Mouse (Mus musculus) lung, adult 2 months (tissue): ENCODE results near the gene Trim37. TPM values are rescaled to one million over a fixed set of nuclear protein-coding genes. Genes with fewer than 3 reads are reported as not detected.

Experiments used
- DNase-seq: peaks from one replicate; pipeline ENCODE4 v3.0.0; 2022
- H3K4me1 ChIP-seq: fragments of 200-500 bp; 2 replicates; pipeline ENCODE4 v1.6.1; 2011; ENCODE audit warnings: low read length; ENCODE audit not compliant: control insufficient read depth, insufficient read depth
- H3K4me3 ChIP-seq: fragments of 200-500 bp; replicated peaks from 2 replicates; pipeline ENCODE3; 2011; ENCODE audit warnings: low read depth, mild to moderate bottlenecking, control low read depth, low read length; ENCODE audit errors: extremely low read depth
- CTCF ChIP-seq: fragments of 200-500 bp; IDR thresholded peaks from 2 replicates; pipeline ENCODE4 v1.5.1; 2011; ENCODE audit warnings: mild to moderate bottlenecking, low read length, control low read depth; ENCODE audit not compliant: insufficient read depth
- POLR2A ChIP-seq: fragments of 200-500 bp; IDR thresholded peaks from 2 replicates; pipeline ENCODE4 v1.6.1; 2011; ENCODE audit warnings: low read depth, mild to moderate bottlenecking, control low read depth, low read length, borderline replicate concordance; ENCODE audit errors: extremely low read depth
- WGBS: fragments of 180-500 bp; shearing (Covaris S2); methylation state at CpG from one replicate; pipeline ENCODE4 v1.1.7; 2018; 5-methylcytosine and 5-hydroxymethylcytosine counted together
- polyA plus RNA-seq: library from polyadenylated mRNA; depleted of rRNA; stranded (reverse); fragments of >200 nt; gene quantifications from 2 replicates; pipeline ENCODE4 v1.2.3, GENCODE M21; 2012

Trim37 gene
- polyA plus RNA-seq, 1 experiment: 3.6 TPM

DNA sequence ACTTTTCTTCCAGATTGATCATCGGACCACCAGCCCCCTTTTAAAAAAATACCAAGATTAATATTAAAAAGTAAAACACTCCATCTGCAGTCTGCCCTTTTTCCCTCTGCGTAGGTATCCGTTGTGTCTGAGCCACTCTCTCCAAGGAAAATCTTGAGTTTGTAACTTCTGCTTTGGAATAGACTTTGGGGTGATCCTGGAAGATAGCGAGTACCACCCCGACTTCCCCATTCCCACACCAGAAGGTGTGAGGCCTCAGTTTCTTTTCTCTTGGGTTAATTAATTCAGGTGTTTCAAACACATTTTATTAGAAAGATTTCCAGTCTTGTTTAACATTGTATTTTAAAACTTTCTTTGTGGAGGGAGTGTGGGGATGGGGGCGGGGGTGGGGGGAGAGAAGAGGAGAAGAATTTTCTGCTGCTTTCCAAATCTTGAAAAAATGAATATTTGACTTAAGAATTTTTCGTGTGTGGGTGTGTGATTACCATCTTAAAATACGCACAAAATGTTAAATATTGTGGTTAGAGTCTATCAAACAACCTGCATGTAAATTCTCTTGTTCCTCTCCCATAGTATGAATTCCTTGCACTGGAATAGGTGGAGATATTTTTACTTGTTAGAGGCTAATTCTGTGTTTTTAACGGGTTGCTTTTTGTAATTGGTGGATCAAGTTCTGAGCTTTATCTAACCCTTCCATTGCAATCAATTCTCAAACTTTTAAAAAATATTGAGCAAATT, 16.5 kb upstream of the Trim37 start:
- Histone ChIP-seq H3K4me3 (peak overlapping the region; percentile 88), H3K4me1 (peaks cover 5% of the 10 kb centered on the region; the same call in 1 of the 2 replicates)
- 7% methylated on average over 9 of the region's 9 CpGs for WGBS
- TF ChIP-seq POLR2A (no peak), CTCF (no peak)
- no peak for DNase-seq

DNA sequence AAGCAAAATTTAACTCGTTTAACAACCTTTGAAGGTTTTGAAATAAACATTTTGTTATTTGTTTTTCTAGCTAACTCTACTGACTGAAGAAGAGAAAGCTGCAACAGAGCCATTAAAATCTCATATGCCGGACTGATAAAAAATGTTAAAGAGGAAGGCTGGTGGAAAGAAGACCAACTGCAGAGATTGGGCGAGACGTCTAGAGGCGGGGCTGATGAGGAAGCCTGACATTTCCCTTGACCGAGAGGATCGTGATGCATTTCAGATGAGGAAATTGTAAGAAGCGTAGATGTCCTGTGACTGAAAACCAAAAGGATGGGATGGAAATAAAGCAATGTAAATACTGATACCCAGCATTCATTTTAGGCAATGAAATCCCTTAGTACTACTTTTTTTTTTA, 5.0 kb upstream of the Trim37 start:
- no peak for DNase-seq
- WGBS: 60% methylated on average over 8 of the region's 8 CpGs

DNA sequence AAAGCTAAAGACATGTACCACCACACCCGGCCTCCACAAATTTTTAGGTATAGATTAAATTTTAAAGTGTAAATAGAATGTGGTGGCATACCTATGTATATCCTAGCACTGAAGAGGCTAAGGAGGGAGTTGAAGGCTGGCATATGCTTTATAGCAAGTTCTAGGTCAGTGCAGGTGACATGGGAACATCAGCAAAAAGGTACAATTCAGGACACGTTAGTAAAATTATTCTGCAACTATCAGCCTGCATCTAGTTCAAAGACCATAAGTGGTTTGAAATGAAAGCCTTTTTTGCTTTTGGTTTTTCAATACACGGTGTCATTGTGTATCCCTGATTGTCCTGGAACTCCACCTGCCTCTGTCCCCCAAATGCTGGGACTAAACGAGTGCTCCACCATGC, 1.3 kb upstream of the Trim37 start:
- no peaks in the 10 kb centered on the region; the same call in 1 of the 2 replicates for H3K4me1 ChIP-seq
- H3K4me3 ChIP-seq: no peak overlapping the region
- TF ChIP-seq POLR2A (no peak), CTCF (no peak)
- no peak for DNase-seq
- 56% methylated on average over 4 of the region's 4 CpGs for WGBS

More for the DNA sequence above, 5.0 kb upstream of the Trim37 start:
- TF ChIP-seq POLR2A (no peak), CTCF (no peak)
- Histone ChIP-seq H3K4me3 (no peak overlapping the region), H3K4me1 (no peaks in the 10 kb centered on the region; the same call in 1 of the 2 replicates)

DNA sequence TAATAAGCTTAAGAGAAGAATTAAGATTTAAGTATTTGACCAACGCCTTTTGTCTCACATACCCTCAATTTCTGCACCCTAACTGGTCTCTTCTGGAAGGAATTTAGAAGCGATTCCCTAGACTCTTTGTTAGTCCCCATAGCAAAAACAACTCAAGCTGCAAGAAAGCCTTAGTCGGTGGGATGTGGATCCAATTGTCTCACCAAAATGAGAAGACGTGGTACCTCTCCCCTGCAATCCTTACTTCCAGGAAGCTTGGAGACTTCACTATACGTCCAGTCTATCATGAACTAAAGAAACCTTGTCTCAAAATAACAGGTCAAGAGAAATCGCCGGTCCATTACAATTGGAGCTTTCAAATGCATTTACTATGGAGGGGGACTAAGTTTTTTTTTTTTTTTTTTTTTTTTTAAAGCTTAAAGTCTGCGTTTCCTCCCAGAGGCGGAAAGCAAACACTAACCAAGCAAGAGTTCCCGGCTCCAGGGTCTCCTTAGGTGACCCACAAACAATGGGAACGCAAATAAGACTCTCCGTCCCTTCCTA, 525 bp upstream of the Trim37 start:
- TF ChIP-seq CTCF (no peak), POLR2A (no peak)
- whole genome bisulfite sequencing: 1% methylated on average over 12 of the region's 12 CpGs
- DNase-seq: no peak
- Histone ChIP-seq H3K4me3 (peak overlapping the region; percentile 67), H3K4me1 (no peaks in the 10 kb centered on the region; the same call in 1 of the 2 replicates)

DNA sequence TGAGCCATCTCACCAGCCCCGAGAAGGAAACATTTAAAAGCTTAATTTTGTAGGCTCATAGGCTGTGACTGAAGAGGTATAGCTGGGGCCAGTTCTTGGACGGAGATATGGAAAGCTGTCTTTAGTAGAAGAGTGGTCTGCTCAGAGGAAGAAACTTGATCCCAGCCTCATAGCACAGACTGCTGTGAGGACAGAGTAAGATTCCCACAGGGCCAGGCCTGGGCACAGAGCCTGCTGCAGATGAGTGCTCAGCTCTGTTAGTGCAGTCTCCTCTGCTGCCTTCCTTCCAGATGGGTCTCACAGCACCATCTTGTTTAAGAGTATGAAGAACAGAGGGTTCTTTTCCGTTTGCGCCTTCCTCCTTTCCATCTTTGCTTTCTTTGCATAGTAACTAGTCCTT, 9.4 kb downstream of the Trim37 start:
- no peak overlapping the region for H3K4me3 ChIP-seq
- H3K4me1 ChIP-seq: no peaks in the 10 kb centered on the region
- WGBS: 91% methylated on average over 4 of the region's 4 CpGs
- TF ChIP-seq CTCF (no peak), POLR2A (no peak)
- DNase-seq: no peak

DNA sequence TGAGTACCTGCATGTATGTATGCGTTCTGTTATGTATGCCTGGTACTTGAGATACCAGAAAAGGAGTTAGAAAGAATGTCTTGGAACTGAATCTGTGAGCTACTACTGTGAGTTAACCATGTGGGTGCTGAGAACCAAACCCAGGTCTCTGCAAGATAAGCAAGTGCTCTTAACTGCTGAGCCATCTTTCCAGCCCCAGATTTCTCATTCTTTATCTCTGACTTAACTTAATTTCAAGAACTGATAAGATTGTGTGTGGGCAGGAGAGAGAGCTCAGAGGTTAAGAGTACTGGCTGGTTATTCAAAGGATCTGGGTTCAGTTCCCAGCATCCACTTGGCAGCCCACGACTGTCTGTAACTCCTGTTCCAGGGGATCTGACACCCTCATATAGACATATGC, 31.1 kb downstream of the Trim37 start:
- TF ChIP-seq CTCF: no peak
- no peak for DNase-seq
- Histone ChIP-seq H3K4me1 (no peaks in the 10 kb centered on the region), H3K4me3 (no peak overlapping the region)
- 80% methylated on average over 2 of the region's 2 CpGs for WGBS

DNA sequence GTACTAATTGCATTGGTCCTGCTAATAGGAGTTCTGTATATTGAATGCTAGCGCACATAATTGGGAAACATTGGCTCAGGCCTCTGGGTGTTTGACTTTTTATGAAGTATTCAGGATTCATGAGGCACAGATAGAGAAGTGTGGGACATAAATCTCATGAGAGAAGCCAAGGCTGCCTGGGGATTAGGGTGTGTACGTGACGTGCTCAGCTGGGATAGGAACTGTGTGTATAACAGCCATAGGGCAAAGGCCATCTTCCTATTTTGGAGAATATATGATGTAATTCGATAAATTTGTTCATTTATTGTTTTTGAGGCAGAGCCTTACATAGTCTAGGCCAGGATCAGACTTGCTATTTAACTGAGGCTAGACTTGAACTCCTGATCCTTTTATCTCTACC, 35.8 kb downstream of the Trim37 start:
- TF ChIP-seq POLR2A: no peak
- TF ChIP-seq CTCF: no peak
- DNase-seq: no peak
- no peaks in the 10 kb centered on the region for H3K4me1 ChIP-seq
- H3K4me3 ChIP-seq: no peak overlapping the region
- WGBS: 71% methylated on average over 4 of the region's 4 CpGs

DNA sequence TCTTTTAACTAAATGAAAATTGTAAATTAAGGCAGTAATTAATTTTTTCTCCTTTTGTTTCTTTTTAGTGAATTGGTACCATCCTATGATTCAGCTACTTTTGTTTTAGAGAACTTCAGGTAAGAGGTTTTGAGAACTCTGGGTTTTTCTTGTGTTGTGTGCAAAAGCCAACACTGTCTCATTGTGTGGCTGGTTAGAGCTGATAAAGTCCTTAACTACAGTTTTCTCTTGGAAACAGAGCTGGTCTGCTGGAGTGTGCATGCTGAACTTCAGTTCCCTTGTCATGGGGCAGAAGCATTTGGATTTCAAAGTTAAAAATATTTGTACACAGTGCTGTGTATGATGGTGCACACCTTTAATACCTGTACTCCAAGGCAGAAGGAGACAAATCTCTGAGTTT, 36.9 kb downstream of the Trim37 start:
- TF ChIP-seq CTCF (no peak), POLR2A (no peak)
- DNase-seq: no peak
- H3K4me1 ChIP-seq: no peaks in the 10 kb centered on the region
- H3K4me3 ChIP-seq: no peak overlapping the region

DNA sequence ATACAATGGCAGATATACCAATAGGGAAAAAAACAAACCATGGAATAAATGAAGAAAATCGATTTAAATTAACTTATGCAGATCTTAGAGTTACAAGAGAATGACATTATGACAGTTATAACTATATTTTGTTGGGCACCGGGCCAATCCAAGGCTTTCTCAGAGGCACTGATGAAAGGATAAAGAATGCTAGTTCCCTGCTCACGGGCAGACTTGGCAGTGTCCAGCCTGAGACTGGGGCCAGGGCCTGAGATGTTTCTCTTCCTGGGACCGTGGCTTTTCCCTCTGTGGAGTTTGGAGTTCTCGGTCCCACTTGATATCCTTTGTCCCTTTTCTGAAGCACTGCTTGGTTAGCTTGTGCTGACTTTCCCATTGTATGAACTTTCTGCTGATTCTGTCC, 46.7 kb downstream of the Trim37 start:
- 72% methylated on average over 5 of the region's 5 CpGs for WGBS
- Histone ChIP-seq H3K4me3 (no peak overlapping the region), H3K4me1 (no peaks in the 10 kb centered on the region)
- DNase-seq: no peak
- TF ChIP-seq POLR2A (no peak), CTCF (no peak)

DNA sequence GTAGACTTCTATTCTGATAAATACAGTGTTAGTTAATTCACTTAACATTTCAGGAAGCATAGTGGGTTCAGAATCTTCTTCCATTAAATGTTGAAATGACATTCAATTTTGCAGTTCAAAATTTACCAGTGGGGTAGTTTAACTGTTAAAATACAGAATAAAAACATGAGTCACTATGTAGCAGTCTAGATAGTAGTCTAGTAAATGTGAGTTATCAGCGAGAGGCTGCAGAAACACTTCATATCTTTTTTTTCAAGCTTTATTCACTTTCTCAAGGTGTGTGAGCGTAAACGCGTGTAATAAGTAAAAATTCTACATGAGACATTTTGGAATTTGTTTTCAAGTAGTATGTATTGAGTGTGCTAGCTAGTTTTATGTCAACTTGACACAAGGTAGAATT, 48.2 kb downstream of the Trim37 start:
- 97% methylated on average over 4 of the region's 4 CpGs for WGBS
- no peak for DNase-seq
- Histone ChIP-seq H3K4me1 (no peaks in the 10 kb centered on the region), H3K4me3 (no peak overlapping the region)
- TF ChIP-seq POLR2A: no peak
- no peak for TF ChIP-seq CTCF
